Mouse (Mus musculus) heart, adult 8-10 months (tissue): ENCODE measurements around the gene Ddn. TPM values are rescaled to one million over a fixed set of nuclear protein-coding genes. Genes with fewer than 3 reads are reported as not detected.

Experiments
- DNase-seq: peaks from one replicate; pipeline ENCODE4 v3.0.0; 2022; ENCODE audit warnings: low spot score
- total RNA-seq, 4 experiments: library from RNA; stranded (reverse); gene quantifications; 2 replicates each; pipeline ENCODE4 v1.2.4; 2022

Ddn gene
- total RNA-seq, 4 experiments from 2014 or later: 0.63 to 0.84 (median 0.72) TPM

DNA sequence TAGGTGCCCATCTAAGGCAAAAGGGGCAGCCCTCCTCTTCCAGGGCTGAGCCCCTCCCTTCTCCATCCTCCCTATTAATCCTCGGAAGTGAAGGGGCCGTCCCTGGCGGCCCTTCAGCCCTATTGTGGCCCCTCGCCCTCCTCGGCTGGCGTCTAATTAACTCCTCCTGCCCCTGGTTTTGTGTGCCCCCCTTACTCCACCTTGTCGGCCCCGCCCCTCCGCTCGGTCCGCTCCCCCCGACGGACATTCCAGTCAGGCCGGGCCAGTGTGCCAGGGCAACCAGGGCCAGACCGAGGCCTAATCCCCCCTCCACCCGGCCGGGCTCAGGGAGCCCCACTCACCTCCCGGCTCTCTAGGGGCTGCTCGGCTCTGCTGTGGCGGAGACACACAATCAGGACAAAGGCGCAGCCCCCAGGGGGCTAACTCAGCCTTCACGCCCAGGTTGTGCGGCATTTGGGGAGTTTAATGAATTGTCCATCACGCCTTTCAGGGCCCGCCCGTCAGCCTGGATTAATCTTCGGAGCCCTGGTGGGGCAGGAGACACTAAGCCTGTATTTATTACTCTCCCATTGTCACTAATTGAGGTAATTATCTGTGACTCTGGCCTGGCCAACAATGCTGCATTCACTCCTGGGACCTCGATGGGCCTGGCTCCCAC lies 11.3 kb downstream of the Ddn start:
- no peak for DNase-seq

- no peak for DNase-seq
Measured at GRCm38 (mm10) chr15:98796803-98797595, 12.3 kb downstream of the Ddn start.

GRCm38 (mm10) chr15:98793141-98793698 lies 16.1 kb downstream of the Ddn start:
- DNase-seq: no peak

DNA sequence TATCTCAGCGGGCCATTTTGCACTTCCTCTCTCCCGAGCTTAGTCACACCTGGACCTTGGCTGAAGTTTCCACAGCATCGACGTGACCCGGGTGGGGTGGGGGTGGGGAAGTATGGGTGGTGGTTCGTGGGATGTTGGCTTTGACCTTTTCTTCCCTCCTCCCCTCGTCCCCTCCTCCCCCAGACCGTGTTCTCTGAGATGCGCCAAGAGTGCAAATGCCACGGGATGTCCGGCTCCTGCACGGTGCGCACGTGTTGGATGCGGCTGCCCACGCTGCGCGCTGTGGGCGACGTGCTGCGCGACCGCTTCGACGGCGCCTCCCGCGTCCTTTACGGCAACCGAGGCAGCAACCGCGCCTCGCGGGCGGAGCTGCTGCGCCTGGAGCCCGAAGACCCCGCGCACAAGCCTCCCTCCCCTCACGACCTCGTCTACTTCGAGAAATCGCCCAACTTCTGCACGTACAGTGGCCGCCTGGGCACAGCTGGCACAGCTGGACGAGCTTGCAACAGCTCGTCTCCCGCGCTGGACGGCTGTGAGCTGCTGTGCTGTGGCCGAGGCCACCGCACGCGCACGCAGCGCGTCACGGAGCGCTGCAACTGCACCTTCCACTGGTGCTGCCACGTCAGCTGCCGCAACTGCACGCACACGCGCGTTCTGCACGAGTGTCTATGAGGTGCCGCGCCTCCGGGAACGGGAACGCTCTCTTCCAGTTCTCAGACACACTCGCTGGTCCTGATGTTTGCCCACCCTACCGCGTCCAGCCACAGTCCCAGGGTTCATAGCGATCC lies 16.9 kb downstream of the Ddn start:
- no peak for DNase-seq

DNA sequence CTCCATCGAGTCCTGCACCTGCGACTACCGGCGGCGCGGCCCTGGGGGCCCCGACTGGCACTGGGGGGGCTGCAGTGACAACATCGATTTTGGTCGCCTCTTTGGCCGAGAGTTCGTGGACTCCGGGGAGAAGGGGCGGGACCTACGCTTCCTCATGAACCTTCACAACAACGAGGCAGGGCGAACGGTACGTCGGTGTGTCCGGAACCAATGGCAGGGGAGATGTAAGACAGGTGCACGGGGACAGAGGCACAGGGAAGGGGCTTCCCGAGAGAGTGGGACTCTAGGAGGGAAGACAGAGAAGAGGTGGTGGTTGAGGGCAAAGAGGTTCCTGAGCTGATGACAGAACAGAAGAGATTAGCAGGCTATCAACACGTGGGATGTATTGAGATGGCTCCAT lies 17.5 kb downstream of the Ddn start:
- no peak for DNase-seq

- DNase-seq: no peak
Measured at GRCm38 (mm10) chr15:98791221-98791620, 18.1 kb downstream of the Ddn start.

DNA sequence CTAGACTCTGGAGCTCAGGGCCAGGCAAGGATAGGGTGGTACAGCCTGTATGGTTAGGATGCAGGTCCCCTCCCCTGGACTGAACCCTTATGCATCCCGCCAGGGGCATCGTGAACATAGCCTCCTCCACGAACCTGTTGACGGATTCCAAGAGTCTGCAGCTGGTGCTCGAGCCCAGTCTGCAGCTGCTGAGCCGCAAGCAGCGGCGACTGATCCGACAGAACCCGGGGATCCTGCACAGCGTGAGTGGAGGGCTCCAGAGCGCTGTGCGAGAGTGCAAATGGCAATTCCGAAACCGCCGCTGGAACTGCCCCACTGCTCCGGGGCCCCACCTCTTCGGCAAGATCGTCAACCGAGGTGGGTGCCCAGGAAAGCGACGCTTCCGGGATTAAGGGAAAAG lies 18.5 kb downstream of the Ddn start:
- no peak for DNase-seq

- peak; percentile 21 for DNase-seq
Measured at GRCm38 (mm10) chr15:98789661-98790535, 19.4 kb downstream of the Ddn start, which contains the start of gene Wnt1. Gene Wnt1 (plus strand): TSS chr15:98789857.

GRCm38 (mm10) chr15:98788972-98789660 lies 20.2 kb downstream of the Ddn start:
- DNase-seq: no peak

DNA sequence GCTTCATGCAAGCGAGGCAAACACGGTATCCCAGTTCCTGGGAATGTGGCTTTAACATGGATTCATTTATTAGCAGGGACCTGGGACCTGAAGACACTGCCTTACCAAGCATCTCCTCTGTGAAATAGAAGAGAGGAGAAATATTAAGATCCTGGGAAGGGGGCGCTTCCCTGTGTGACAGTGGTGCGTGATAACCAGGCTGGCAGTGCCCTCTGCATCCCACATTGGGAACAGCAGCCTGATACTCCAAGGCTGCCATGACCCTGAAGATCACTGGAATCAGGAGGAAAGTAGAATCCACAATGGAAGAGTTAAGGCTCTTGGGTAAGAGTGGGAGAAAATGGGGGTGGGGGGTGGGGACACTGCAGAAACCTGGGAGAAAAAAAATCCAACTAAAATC lies 21.4 kb downstream of the Ddn start:
- no peak for DNase-seq

DNA sequence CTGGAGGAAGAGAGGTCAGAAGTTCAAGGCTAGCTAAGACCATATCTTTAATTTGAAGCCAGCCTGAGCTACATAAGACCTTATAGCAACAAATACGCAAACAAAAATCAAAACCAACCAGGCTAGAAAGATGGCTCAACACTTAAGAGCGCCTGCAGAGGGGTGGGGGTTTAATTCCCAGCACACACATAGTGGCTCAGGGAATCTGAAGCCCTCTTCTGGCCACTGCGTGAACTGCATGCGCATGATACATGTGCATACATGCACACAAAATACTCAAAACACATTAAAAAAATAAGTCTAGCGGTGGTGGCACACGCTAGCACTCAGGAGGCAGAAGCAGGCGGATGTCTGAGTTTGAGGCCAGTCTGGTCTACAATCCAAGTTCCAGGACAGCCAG lies 23.5 kb downstream of the Ddn start:
- DNase-seq: no peak

- DNase-seq: no peak
Measured at GRCm38 (mm10) chr15:98781166-98781565, 28.1 kb downstream of the Ddn start.

- peak; percentile 40 for DNase-seq
Measured at GRCm38 (mm10) chr15:98780573-98780972, 28.7 kb downstream of the Ddn start.

DNA sequence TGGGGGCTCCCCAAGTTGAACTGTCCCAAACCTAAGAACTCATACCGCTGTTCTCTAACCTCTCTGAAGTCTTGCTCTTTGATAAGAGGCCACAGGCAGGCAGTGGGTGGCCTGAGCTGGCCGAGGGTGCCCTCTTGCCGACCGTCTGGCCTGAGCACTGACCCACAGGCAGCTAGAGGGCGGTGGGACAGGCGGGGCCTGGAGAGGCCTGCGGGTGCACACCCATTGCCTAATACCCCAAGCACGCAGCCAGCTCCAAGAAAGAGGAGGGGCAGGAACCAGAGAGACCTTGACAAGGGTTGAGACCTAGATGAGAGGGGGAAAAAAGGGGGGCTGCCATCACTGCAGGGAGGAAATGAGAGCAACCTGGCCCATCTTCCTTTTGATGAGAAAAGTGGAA lies 29.2 kb downstream of the Ddn start:
- no peak for DNase-seq

DNA sequence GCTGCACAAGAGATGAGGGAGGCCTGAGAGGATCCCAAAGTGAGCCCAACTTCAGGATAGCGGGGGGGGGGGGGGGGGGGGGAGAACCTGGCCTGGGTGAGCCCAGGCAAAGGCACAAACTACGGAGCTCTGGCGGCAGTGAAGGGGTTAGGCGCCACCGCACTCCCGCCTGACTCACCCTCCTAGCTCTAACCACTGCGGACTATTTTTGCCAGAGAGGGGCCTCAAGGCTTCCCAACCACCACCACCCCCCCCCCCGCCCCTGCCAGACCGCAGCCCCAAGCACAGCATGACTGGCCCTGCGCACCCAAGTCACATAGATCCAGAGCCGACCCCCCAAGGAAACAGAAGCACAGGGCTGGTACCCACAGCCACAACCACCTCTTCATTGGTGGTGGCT lies 30.5 kb downstream of the Ddn start:
- no peak for DNase-seq

DNA sequence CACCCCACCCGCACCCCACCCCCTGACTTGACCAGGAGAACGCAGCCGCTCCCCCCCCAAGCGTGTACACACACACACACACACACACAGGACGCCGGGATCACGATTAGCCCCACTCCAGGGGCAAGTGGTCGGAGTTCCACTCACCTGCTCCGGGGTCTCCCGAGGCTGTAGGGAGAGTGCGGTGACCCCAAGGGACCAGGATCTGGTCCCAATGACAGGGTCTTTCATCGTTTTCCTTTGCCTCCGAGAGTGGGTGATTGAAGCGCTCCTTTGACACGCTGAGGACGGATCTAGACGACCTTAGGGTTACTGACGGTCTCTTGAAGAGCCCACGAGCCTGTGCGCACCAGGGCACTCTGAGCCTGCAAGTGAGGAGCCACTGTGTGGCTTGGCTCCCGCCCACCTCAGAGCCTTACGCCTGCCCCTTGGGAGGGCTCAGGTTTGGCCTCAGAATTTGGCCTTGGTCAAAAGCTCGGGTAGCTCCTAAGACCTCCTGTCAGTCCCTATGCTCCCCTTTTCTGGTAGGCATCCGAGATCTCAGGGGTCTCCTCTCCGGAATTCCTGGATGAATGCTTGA lies 31.0 kb downstream of the Ddn start:
- DNase-seq: no peak

GRCm38 (mm10) chr15:98777762-98778161 lies 31.5 kb downstream of the Ddn start, which contains the start of gene Wnt10b:
Gene Wnt10b (minus strand): TSS chr15:98778150.
- no peak for DNase-seq

GRCm38 (mm10) chr15:98777005-98777616 lies 32.2 kb downstream of the Ddn start:
- no peak for DNase-seq

DNA sequence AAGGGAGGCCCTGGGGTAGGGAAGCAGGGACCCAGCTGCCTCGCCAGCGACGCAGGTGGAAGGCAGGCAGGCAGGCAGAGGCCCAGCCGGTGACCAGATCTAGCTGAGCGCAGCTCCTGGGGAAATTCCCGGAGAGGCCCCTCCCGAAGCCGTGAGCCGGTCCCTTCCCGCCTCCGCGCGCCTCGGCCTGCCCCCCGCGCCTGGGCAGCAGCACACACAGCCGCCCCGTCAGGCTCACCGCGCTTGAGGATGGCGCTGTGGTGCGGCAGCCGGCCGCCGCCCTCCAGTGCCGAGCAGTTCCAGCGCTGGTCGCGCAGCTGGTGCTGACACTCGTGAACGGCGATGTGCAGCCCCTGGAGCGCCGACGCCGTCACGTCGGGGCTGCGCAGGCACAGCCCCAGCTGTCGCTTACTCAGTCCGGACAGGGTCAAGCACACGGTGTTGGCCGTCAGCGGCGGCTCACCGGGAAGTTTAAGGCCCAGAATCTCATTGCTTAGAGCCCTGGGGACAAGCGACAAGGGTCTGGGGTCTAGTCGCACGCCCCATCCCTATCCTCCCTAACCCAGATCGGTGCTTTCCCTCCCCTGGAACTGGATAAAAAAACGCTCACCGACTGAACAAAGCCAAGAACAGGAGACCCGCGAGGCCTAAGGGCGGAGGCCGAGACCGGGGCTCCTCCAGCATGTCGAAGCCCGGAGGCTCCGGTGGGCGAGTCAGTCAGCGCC lies 32.8 kb downstream of the Ddn start:
- no peak for DNase-seq
